Mouse (Mus musculus): Measurements from ENCODE around the gene Rhot2. TPM values are rescaled to one million over a fixed set of nuclear protein-coding genes. Genes with fewer than 3 reads are reported as not detected.

The Rhot2 gene
- total RNA-seq, 2 experiments from 2014 or later = 71.6 to 98.5 TPM

- no peak for DNase-seq
Observed at GRCm38 (mm10) chr17:25841117-25841880, 3.4 kb downstream of the Rhot2 start, which contains the start of gene Gm20683. Gene Gm20683, minus strand, starts transcription at chr17:25841763.

- no peak for DNase-seq
Observed at GRCm38 (mm10) chr17:25840519-25840918, 4.1 kb downstream of the Rhot2 start.

- no peak for DNase-seq
Observed at GRCm38 (mm10) chr17:25839455-25840235, 5.0 kb downstream of the Rhot2 start.

- DNase-seq = no peak
Observed at GRCm38 (mm10) chr17:25838904-25839303, 5.7 kb downstream of the Rhot2 start.

- no peak for DNase-seq
Observed at GRCm38 (mm10) chr17:25837533-25837932, 7.1 kb downstream of the Rhot2 start.

- peak; percentile 90 for DNase-seq
Observed at GRCm38 (mm10) chr17:25837076-25837410, 7.6 kb downstream of the Rhot2 start, which contains the start of gene Rhbdl1. Gene Rhbdl1, minus strand, starts transcription at chr17:25837295.

GRCm38 (mm10) chr17:25836397-25837075 is 8.1 kb downstream of the Rhot2 start:
- DNase-seq = peak; percentile 59

- DNase-seq = peak; percentile 37
Observed at GRCm38 (mm10) chr17:25835816-25836215, 8.8 kb downstream of the Rhot2 start.

GRCm38 (mm10) chr17:25835301-25835700 is 9.3 kb downstream of the Rhot2 start:
- DNase-seq = no peak

- DNase-seq = no peak
Observed at GRCm38 (mm10) chr17:25834595-25835222, 9.9 kb downstream of the Rhot2 start.

GRCm38 (mm10) chr17:25833961-25834594 is 10.6 kb downstream of the Rhot2 start:
- DNase-seq = peak; percentile 64

- peak; percentile 95 for DNase-seq
Observed at GRCm38 (mm10) chr17:25833291-25833663, 11.4 kb downstream of the Rhot2 start, which contains the start of gene Stub1. Gene Stub1, minus strand, starts transcription at chr17:25833404.

- peak; percentile 100 for DNase-seq
Observed at GRCm38 (mm10) chr17:25832436-25833290, 12.0 kb downstream of the Rhot2 start.

- peak; percentile 69 for DNase-seq
Observed at GRCm38 (mm10) chr17:25831451-25832281, 13.0 kb downstream of the Rhot2 start.

GRCm38 (mm10) chr17:25830806-25831431 is 13.7 kb downstream of the Rhot2 start:
- DNase-seq = no peak

GRCm38 (mm10) chr17:25830200-25830753 is 14.4 kb downstream of the Rhot2 start:
- no peak for DNase-seq

- DNase-seq = no peak
Observed at GRCm38 (mm10) chr17:25829558-25830017, 15.1 kb downstream of the Rhot2 start.

- DNase-seq = peak; percentile 87
Observed at GRCm38 (mm10) chr17:25828712-25829557, 15.7 kb downstream of the Rhot2 start, which contains the start of gene Jmjd8. Gene Jmjd8, plus strand, starts transcription at chr17:25828867.
